Mouse (Mus musculus) stomach, postnatal 0 days (tissue): ENCODE measurements around the gene Prr14. TPM values are rescaled to one million over a fixed set of nuclear protein-coding genes. Genes with fewer than 3 reads are reported as not detected.
A peak's percentile ranks its signal among the peaks of the same experiment; 100 is the strongest.
"Not testable (repeated sequence)": the region's sequence is repeated elsewhere in the genome, so short reads cannot be mapped to it uniquely, and the experiment has no call there.

Source experiments
- ATAC-seq: fragments of 200-750 bp; cut with Nextera tagmentation; 2 replicates; pipeline ENCODE4 v1.8.0; 2017; ENCODE audit not compliant: low FRiP score, low TSS enrichment
- DNase-seq: peaks from one replicate; pipeline ENCODE4 v3.0.0-alpha.2; 2016; ENCODE audit warnings: low spot score
- H3K27ac ChIP-seq: fragments of 300-500 bp; sonication (generic); replicated peaks from 2 replicates; pipeline ENCODE4 v1.5.1; 2014; ENCODE audit warnings: mild to moderate bottlenecking, control low read depth
- H3K27me3 ChIP-seq: fragments of 300-500 bp; sonication (generic); 2 replicates; pipeline ENCODE4 v1.6.1; 2014; ENCODE audit warnings: low read length; ENCODE audit not compliant: control insufficient read depth, insufficient read depth
- H3K36me3 ChIP-seq: fragments of 300-500 bp; sonication (generic); 2 replicates; pipeline ENCODE4 v1.6.1; 2014; ENCODE audit warnings: low read length, mixed read lengths; ENCODE audit not compliant: control insufficient read depth, insufficient read depth
- H3K4me1 ChIP-seq: fragments of 300-500 bp; sonication (generic); replicated peaks from 2 replicates; pipeline ENCODE4 v1.6.1; 2014; ENCODE audit warnings: antibody characterized with exemption; ENCODE audit not compliant: control insufficient read depth, insufficient read depth
- H3K4me2 ChIP-seq: fragments of 300-500 bp; sonication (generic); replicated peaks from 2 replicates; pipeline ENCODE4 v1.6.1; 2014; ENCODE audit warnings: low read depth, mild to moderate bottlenecking, control low read depth, moderate library complexity
- H3K4me3 ChIP-seq: fragments of 300-500 bp; sonication (generic); 2 replicates; pipeline ENCODE4 v1.5.1; 2014; ENCODE audit warnings: low read depth, low read length, control low read depth
- H3K9ac ChIP-seq: fragments of 300-500 bp; sonication (generic); 2 replicates; pipeline ENCODE4 v1.6.1; 2014; ENCODE audit warnings: mild to moderate bottlenecking, low read length, control low read depth, mixed read lengths
- H3K9me3 ChIP-seq: fragments of 300-500 bp; sonication (generic); 2 replicates; pipeline ENCODE4 v1.6.1; 2016; ENCODE audit warnings: low read length; ENCODE audit not compliant: control insufficient read depth
- CTCF ChIP-seq: IDR thresholded peaks from 2 replicates; pipeline ENCODE4 v1.5.1; 2016; ENCODE audit warnings: antibody characterized with exemption, low read depth, mild to moderate bottlenecking, moderate library complexity
- EP300 ChIP-seq: optimal IDR thresholded peaks from 2 replicates; pipeline ENCODE3; 2016; ENCODE audit warnings: antibody characterized with exemption
- WGBS: fragments of 180-500 bp; shearing (Covaris S2); extraction: QIAGEN DNeasy Blood & Tissue Kit; methylation state at CpG from one replicate; pipeline ENCODE4 v1.1.7; 2014; 5-methylcytosine and 5-hydroxymethylcytosine counted together
- polyA plus RNA-seq: library from polyadenylated mRNA; unstranded; fragments of >200 nt; fragmentation: Nextera tagmentation; extraction: Ambion mirVana; gene quantifications from 2 replicates; pipeline ENCODE4 v1.2.1, GENCODE M21; 2015

Gene Prr14
- 30.4 and 36.5 TPM in 2 replicates for polyA plus RNA-seq

- DNase-seq, H3K4me3 ChIP-seq, ATAC-seq, H3K36me3 ChIP-seq, H3K27me3 ChIP-seq, H3K9me3 ChIP-seq, H3K9ac ChIP-seq, H3K27ac ChIP-seq, H3K4me1 ChIP-seq, H3K4me2 ChIP-seq: not testable (repeated sequence)
- 96% methylated on average over 8 of the region's 8 CpGs for WGBS
Measured at GRCm38 (mm10) chr7:127459311-127459710, at the start of gene Prr14. Gene Prr14 (plus strand): TSS chr7:127459611.

- no peak overlapping the region for H3K27ac ChIP-seq
- no peak for ATAC-seq
- TF ChIP-seq CTCF (no peak), EP300 (no peak)
- no peak overlapping the region for H3K4me2 ChIP-seq
- H3K4me3 ChIP-seq, result no peak overlapping the region
- H3K9me3 ChIP-seq, result no peaks in the 10 kb centered on the region
- 77% methylated on average over 2 of the region's 2 CpGs for WGBS
- no peaks in the 10 kb centered on the region for H3K27me3 ChIP-seq
- H3K36me3 ChIP-seq, result no peaks in the 10 kb centered on the region
- no peak overlapping the region for H3K9ac ChIP-seq
- H3K4me1 ChIP-seq, result no peaks in the 10 kb centered on the region
- no peak for DNase-seq
Measured at GRCm38 (mm10) chr7:127411418-127411817, 48.0 kb upstream of the Prr14 start.

GRCm38 (mm10) chr7:127421388-127422191, 37.8 kb upstream of the Prr14 start, which contains the start of gene Zfp688:
Gene Zfp688 (minus strand): TSS chr7:127422068.
- TF ChIP-seq EP300 (no peak), CTCF (peak; percentile 39; the same call in 1 of the 2 replicates)
- WGBS, result 1% methylated on average over 47 of the region's 48 CpGs
- ATAC-seq (peak; percentile 96), DNase-seq (peak; percentile 97)
- peak within 1 kb of the TSS; percentile 83 for H3K9ac ChIP-seq
- H3K27ac ChIP-seq, result peak within 1 kb of the TSS; percentile 56; the same call in 1 of the 2 replicates
- H3K4me1 ChIP-seq, result peaks cover 5% of the 10 kb centered on the region; the same call in 1 of the 2 replicates
- 0 out of 2 replicates have a peak, but pooled peaks cover 3% of the 10 kb centered on the region for H3K36me3 ChIP-seq
- H3K27me3 ChIP-seq, result no peaks in the 10 kb centered on the region
- H3K4me3 ChIP-seq, result peak within 1 kb of the TSS; percentile 75
- no peaks in the 10 kb centered on the region for H3K9me3 ChIP-seq
- H3K4me2 ChIP-seq, result peak within 1 kb of the TSS; percentile 93

GRCm38 (mm10) chr7:127422247-127422646, 37.2 kb upstream of the Prr14 start:
- Histone ChIP-seq H3K27me3 (no peaks in the 10 kb centered on the region), H3K4me1 (peaks cover 5% of the 10 kb centered on the region; the same call in 1 of the 2 replicates), H3K27ac (no peak overlapping the region), H3K36me3 (0 out of 2 replicates have a peak, but pooled peaks cover 3% of the 10 kb centered on the region), H3K4me3 (peak overlapping the region; percentile 75), H3K9ac (peak overlapping the region; percentile 83; the same call in 1 of the 2 replicates), H3K9me3 (no peaks in the 10 kb centered on the region), H3K4me2 (peak overlapping the region; percentile 93)
- TF ChIP-seq EP300 (no peak), CTCF (no peak)
- ATAC-seq (peak; percentile 41; the same call in 1 of the 2 replicates), DNase-seq (no peak)
- WGBS, result under 1% methylated on average over 15 of the region's 15 CpGs

GRCm38 (mm10) chr7:127425291-127425690, 34.1 kb upstream of the Prr14 start:
- WGBS, result 84% methylated on average over 3 of the region's 3 CpGs
- ATAC-seq (no peak), DNase-seq (no peak)
- Histone ChIP-seq H3K9ac (no peak overlapping the region), H3K9me3 (no peaks in the 10 kb centered on the region), H3K4me3 (no peak overlapping the region), H3K27ac (no peak overlapping the region), H3K36me3 (no peaks in the 10 kb centered on the region), H3K4me2 (no peak overlapping the region), H3K27me3 (no peaks in the 10 kb centered on the region), H3K4me1 (peaks cover 5% of the 10 kb centered on the region; the same call in 1 of the 2 replicates)
- no peak for TF ChIP-seq CTCF
- no peak for TF ChIP-seq EP300

- H3K36me3 ChIP-seq, result no peaks in the 10 kb centered on the region
- no peak overlapping the region for H3K27ac ChIP-seq
- TF ChIP-seq CTCF (no peak), EP300 (no peak)
- H3K4me1 ChIP-seq, result peaks cover 5% of the 10 kb centered on the region; the same call in 1 of the 2 replicates
- WGBS, result 82% methylated on average over 2 of the region's 2 CpGs
- H3K4me2 ChIP-seq, result no peak overlapping the region
- DNase-seq, result no peak
- ATAC-seq, result no peak; the same call in 1 of the 2 replicates
- no peaks in the 10 kb centered on the region for H3K27me3 ChIP-seq
- H3K9me3 ChIP-seq, result no peaks in the 10 kb centered on the region
- H3K4me3 ChIP-seq, result no peak overlapping the region
- H3K9ac ChIP-seq, result no peak overlapping the region
Measured at GRCm38 (mm10) chr7:127425911-127426310, 33.5 kb upstream of the Prr14 start.
